Mouse (Mus musculus): Measurements from ENCODE around the gene Gpr18. TPM values are rescaled to one million over a fixed set of nuclear protein-coding genes. Genes with fewer than 3 reads are reported as not detected.

Gene Gpr18
- polyA plus RNA-seq, 1 experiment from 2014 or later: 0.15 TPM

- Histone ChIP-seq H3K9ac (ENCODE audit: low read length) (no peak overlapping the region), H3K4me1 (ENCODE audit: control insufficient read depth, insufficient read depth, low read length) (no peaks in the 10 kb centered on the region), H3K36me3 (ENCODE audit: control insufficient read depth, insufficient read depth, low read length) (no peaks in the 10 kb centered on the region), H3K27me3 (ENCODE audit: control insufficient read depth, insufficient read depth, low read length) (no peaks in the 10 kb centered on the region), H3K4me3 (ENCODE audit: low read depth, low read length) (no peak overlapping the region), H3K9me3 (ENCODE audit: control insufficient read depth, low read length) (no peaks in the 10 kb centered on the region), H3K27ac (ENCODE audit: low read depth, low read length) (no peak overlapping the region), H3K4me2 (no peak overlapping the region)
- peak; percentile 62 for DNase-seq (ENCODE audit: low spot score, missing footprints)
- ATAC-seq (ENCODE audit: low FRiP score): no peak
- 96% methylated on average over 2 of the region's 2 CpGs for WGBS
Observed at GRCm38 (mm10) chr14:121951399-121952045, 35.9 kb upstream of the Gpr18 start.

- H3K9ac ChIP-seq (ENCODE audit: low read length): no peak overlapping the region
- H3K9me3 ChIP-seq (ENCODE audit: control insufficient read depth, low read length): no peaks in the 10 kb centered on the region
- ATAC-seq (ENCODE audit: low FRiP score) (no peak), DNase-seq (ENCODE audit: low spot score, missing footprints) (no peak)
- no peak overlapping the region for H3K4me3 ChIP-seq (ENCODE audit: low read depth, low read length)
- H3K36me3 ChIP-seq (ENCODE audit: control insufficient read depth, insufficient read depth, low read length): no peaks in the 10 kb centered on the region
- H3K27me3 ChIP-seq (ENCODE audit: control insufficient read depth, insufficient read depth, low read length): no peaks in the 10 kb centered on the region
- no peaks in the 10 kb centered on the region for H3K4me1 ChIP-seq (ENCODE audit: control insufficient read depth, insufficient read depth, low read length)
- WGBS: 96% methylated on average over 5 of the region's 5 CpGs
- H3K27ac ChIP-seq (ENCODE audit: low read depth, low read length): no peak overlapping the region
- no peak overlapping the region for H3K4me2 ChIP-seq
Observed at GRCm38 (mm10) chr14:121949897-121950296, 34.3 kb upstream of the Gpr18 start.

- no peak for DNase-seq (ENCODE audit: low spot score, missing footprints)
- no peaks in the 10 kb centered on the region for H3K4me1 ChIP-seq (ENCODE audit: control insufficient read depth, insufficient read depth, low read length)
- 92% methylated on average over 3 of the region's 3 CpGs for WGBS
Observed at GRCm38 (mm10) chr14:121949436-121949835, 33.9 kb upstream of the Gpr18 start.

GRCm38 (mm10) chr14:121947966-121948365 is 32.4 kb upstream of the Gpr18 start:
- Histone ChIP-seq H3K36me3 (ENCODE audit: control insufficient read depth, insufficient read depth, low read length) (no peaks in the 10 kb centered on the region), H3K9ac (ENCODE audit: low read length) (no peak overlapping the region), H3K4me3 (ENCODE audit: low read depth, low read length) (no peak overlapping the region), H3K27ac (ENCODE audit: low read depth, low read length) (no peak overlapping the region), H3K4me2 (no peak overlapping the region), H3K9me3 (ENCODE audit: control insufficient read depth, low read length) (no peaks in the 10 kb centered on the region), H3K4me1 (ENCODE audit: control insufficient read depth, insufficient read depth, low read length) (no peaks in the 10 kb centered on the region), H3K27me3 (ENCODE audit: control insufficient read depth, insufficient read depth, low read length) (no peaks in the 10 kb centered on the region)
- 97% methylated on average over 3 of the region's 3 CpGs for whole genome bisulfite sequencing
- DNase-seq (ENCODE audit: low spot score, missing footprints) (no peak), ATAC-seq (ENCODE audit: low FRiP score) (no peak)

More at GRCm38 (mm10) chr14:121949436-121949835, 33.9 kb upstream of the Gpr18 start:
- no peaks in the 10 kb centered on the region for H3K27me3 ChIP-seq (ENCODE audit: control insufficient read depth, insufficient read depth, low read length)
- no peak overlapping the region for H3K4me3 ChIP-seq (ENCODE audit: low read depth, low read length)
- no peak overlapping the region for H3K27ac ChIP-seq (ENCODE audit: low read depth, low read length)
- no peaks in the 10 kb centered on the region for H3K36me3 ChIP-seq (ENCODE audit: control insufficient read depth, insufficient read depth, low read length)
- no peaks in the 10 kb centered on the region for H3K9me3 ChIP-seq (ENCODE audit: control insufficient read depth, low read length)
- ATAC-seq (ENCODE audit: low FRiP score): no peak
- H3K9ac ChIP-seq (ENCODE audit: low read length): no peak overlapping the region
- H3K4me2 ChIP-seq: no peak overlapping the region

GRCm38 (mm10) chr14:121947201-121947760 is 31.7 kb upstream of the Gpr18 start:
- no peaks in the 10 kb centered on the region for H3K27me3 ChIP-seq (ENCODE audit: control insufficient read depth, insufficient read depth, low read length)
- H3K4me1 ChIP-seq (ENCODE audit: control insufficient read depth, insufficient read depth, low read length): no peaks in the 10 kb centered on the region
- DNase-seq (ENCODE audit: low spot score, missing footprints) (no peak), ATAC-seq (ENCODE audit: low FRiP score) (no peak)
- H3K9ac ChIP-seq (ENCODE audit: low read length): no peak overlapping the region
- no peaks in the 10 kb centered on the region for H3K36me3 ChIP-seq (ENCODE audit: control insufficient read depth, insufficient read depth, low read length)
- no peaks in the 10 kb centered on the region for H3K9me3 ChIP-seq (ENCODE audit: control insufficient read depth, low read length)
- H3K4me2 ChIP-seq: no peak overlapping the region
- H3K27ac ChIP-seq (ENCODE audit: low read depth, low read length): no peak overlapping the region
- 82% methylated on average over 8 of the region's 8 CpGs for WGBS
- H3K4me3 ChIP-seq (ENCODE audit: low read depth, low read length): no peak overlapping the region

- 84% methylated on average over 8 of the region's 8 CpGs for WGBS
- no peak overlapping the region for H3K4me3 ChIP-seq (ENCODE audit: low read depth, low read length)
- no peak overlapping the region for H3K4me2 ChIP-seq
- DNase-seq (ENCODE audit: low spot score, missing footprints) (no peak), ATAC-seq (ENCODE audit: low FRiP score) (no peak)
- no peaks in the 10 kb centered on the region for H3K36me3 ChIP-seq (ENCODE audit: control insufficient read depth, insufficient read depth, low read length)
- H3K9me3 ChIP-seq (ENCODE audit: control insufficient read depth, low read length): no peaks in the 10 kb centered on the region
- no peak overlapping the region for H3K9ac ChIP-seq (ENCODE audit: low read length)
- H3K27me3 ChIP-seq (ENCODE audit: control insufficient read depth, insufficient read depth, low read length): no peaks in the 10 kb centered on the region
- no peaks in the 10 kb centered on the region for H3K4me1 ChIP-seq (ENCODE audit: control insufficient read depth, insufficient read depth, low read length)
- no peak overlapping the region for H3K27ac ChIP-seq (ENCODE audit: low read depth, low read length)
Observed at GRCm38 (mm10) chr14:121946728-121947127, 31.1 kb upstream of the Gpr18 start.

- H3K9ac ChIP-seq (ENCODE audit: low read length): no peak overlapping the region
- no peak for ATAC-seq (ENCODE audit: low FRiP score)
- H3K27me3 ChIP-seq (ENCODE audit: control insufficient read depth, insufficient read depth, low read length): no peaks in the 10 kb centered on the region
- 88% methylated on average over 5 of the region's 5 CpGs for WGBS
- H3K4me2 ChIP-seq: no peak overlapping the region
- no peak for DNase-seq (ENCODE audit: low spot score, missing footprints)
- H3K4me3 ChIP-seq (ENCODE audit: low read depth, low read length): no peak overlapping the region
- no peaks in the 10 kb centered on the region for H3K9me3 ChIP-seq (ENCODE audit: control insufficient read depth, low read length)
- no peaks in the 10 kb centered on the region for H3K36me3 ChIP-seq (ENCODE audit: control insufficient read depth, insufficient read depth, low read length)
- no peak overlapping the region for H3K27ac ChIP-seq (ENCODE audit: low read depth, low read length)
- H3K4me1 ChIP-seq (ENCODE audit: control insufficient read depth, insufficient read depth, low read length): no peaks in the 10 kb centered on the region
Observed at GRCm38 (mm10) chr14:121946131-121946530, 30.6 kb upstream of the Gpr18 start.

- Histone ChIP-seq H3K36me3 (ENCODE audit: control insufficient read depth, insufficient read depth, low read length) (no peaks in the 10 kb centered on the region), H3K9ac (ENCODE audit: low read length) (no peak overlapping the region), H3K27ac (ENCODE audit: low read depth, low read length) (no peak overlapping the region), H3K27me3 (ENCODE audit: control insufficient read depth, insufficient read depth, low read length) (no peaks in the 10 kb centered on the region), H3K4me1 (ENCODE audit: control insufficient read depth, insufficient read depth, low read length) (no peaks in the 10 kb centered on the region), H3K4me2 (no peak overlapping the region), H3K9me3 (ENCODE audit: control insufficient read depth, low read length) (peaks cover 4% of the 10 kb centered on the region; the same call in 1 of the 2 replicates), H3K4me3 (ENCODE audit: low read depth, low read length) (no peak overlapping the region)
- no peak for ATAC-seq (ENCODE audit: low FRiP score)
- DNase-seq (ENCODE audit: low spot score, missing footprints): no peak
- 92% methylated on average over 3 of the region's 3 CpGs for WGBS
Observed at GRCm38 (mm10) chr14:121939582-121939981, 24.0 kb upstream of the Gpr18 start.

GRCm38 (mm10) chr14:121938256-121939191 is 22.9 kb upstream of the Gpr18 start:
- Histone ChIP-seq H3K4me3 (ENCODE audit: low read depth, low read length) (no peak overlapping the region), H3K9ac (ENCODE audit: low read length) (no peak overlapping the region), H3K9me3 (ENCODE audit: control insufficient read depth, low read length) (peaks cover 4% of the 10 kb centered on the region; the same call in 1 of the 2 replicates), H3K36me3 (ENCODE audit: control insufficient read depth, insufficient read depth, low read length) (no peaks in the 10 kb centered on the region), H3K4me2 (no peak overlapping the region), H3K4me1 (ENCODE audit: control insufficient read depth, insufficient read depth, low read length) (no peaks in the 10 kb centered on the region), H3K27ac (ENCODE audit: low read depth, low read length) (no peak overlapping the region), H3K27me3 (ENCODE audit: control insufficient read depth, insufficient read depth, low read length) (no peaks in the 10 kb centered on the region)
- 94% methylated on average over 11 of the region's 11 CpGs for WGBS
- DNase-seq (ENCODE audit: low spot score, missing footprints) (no peak), ATAC-seq (ENCODE audit: low FRiP score) (no peak)
